Mouse (Mus musculus) neural tube, embryonic 14.5 days (tissue): ENCODE data around the gene Nmral1. TPM values are rescaled to one million over a fixed set of nuclear protein-coding genes. Genes with fewer than 3 reads are reported as not detected.

Source experiments
- ATAC-seq: fragments of 200-750 bp; cut with Nextera tagmentation; 2 replicates; pipeline ENCODE4 v1.8.0; 2017; ENCODE audit warnings: low read depth, mild to moderate bottlenecking, moderate TSS enrichment, moderate library complexity
- H3K27ac ChIP-seq: fragments of 300-500 bp; sonication (generic); 2 replicates; pipeline ENCODE4 v1.5.1; 2014; ENCODE audit warnings: low read depth, mild to moderate bottlenecking, control low read depth, low read length, moderate library complexity, mixed read lengths
- H3K27me3 ChIP-seq: fragments of 300-500 bp; sonication (generic); 2 replicates; pipeline ENCODE4 v1.6.1; 2014; ENCODE audit warnings: low read length; ENCODE audit not compliant: control insufficient read depth, insufficient read depth
- H3K36me3 ChIP-seq: fragments of 300-500 bp; sonication (generic); 2 replicates; pipeline ENCODE4 v1.6.1; 2014; ENCODE audit warnings: low read length, mixed read lengths; ENCODE audit not compliant: control insufficient read depth, insufficient read depth
- H3K4me1 ChIP-seq: fragments of 300-500 bp; sonication (generic); 2 replicates; pipeline ENCODE4 v1.6.1; 2014; ENCODE audit warnings: low read length; ENCODE audit not compliant: control insufficient read depth, insufficient read depth
- H3K4me2 ChIP-seq: fragments of 300-500 bp; sonication (generic); 2 replicates; pipeline ENCODE4 v1.6.1; 2014; ENCODE audit warnings: mild to moderate bottlenecking, low read depth, low read length, control low read depth
- H3K4me3 ChIP-seq: fragments of 300-500 bp; sonication (generic); 2 replicates; pipeline ENCODE4 v1.5.1; 2014; ENCODE audit warnings: low read depth, low read length, control low read depth, mixed read lengths
- H3K9ac ChIP-seq: fragments of 300-500 bp; sonication (generic); replicated peaks from 2 replicates; pipeline ENCODE4 v1.6.1; 2014; ENCODE audit warnings: low read depth, mild to moderate bottlenecking, control low read depth, low read length, mixed read lengths
- H3K9me3 ChIP-seq: fragments of 300-500 bp; sonication (generic); 2 replicates; pipeline ENCODE4 v1.6.1; 2016; ENCODE audit warnings: low read length; ENCODE audit not compliant: control insufficient read depth
- WGBS: fragments of 180-500 bp; shearing (Covaris S2); extraction: QIAGEN DNeasy Blood & Tissue Kit; methylation state at CpG from one replicate; pipeline ENCODE4 v1.1.7; 2014; 5-methylcytosine and 5-hydroxymethylcytosine counted together
- polyA plus RNA-seq: library from polyadenylated mRNA; unstranded; fragments of >200 nt; fragmentation: Nextera tagmentation; extraction: Ambion mirVana; gene quantifications from 2 replicates; pipeline ENCODE4 v1.2.1, GENCODE M21; 2014

The Nmral1 gene
- polyA plus RNA-seq, 1 experiment from 2014 or later, result 63.7 TPM

DNA sequence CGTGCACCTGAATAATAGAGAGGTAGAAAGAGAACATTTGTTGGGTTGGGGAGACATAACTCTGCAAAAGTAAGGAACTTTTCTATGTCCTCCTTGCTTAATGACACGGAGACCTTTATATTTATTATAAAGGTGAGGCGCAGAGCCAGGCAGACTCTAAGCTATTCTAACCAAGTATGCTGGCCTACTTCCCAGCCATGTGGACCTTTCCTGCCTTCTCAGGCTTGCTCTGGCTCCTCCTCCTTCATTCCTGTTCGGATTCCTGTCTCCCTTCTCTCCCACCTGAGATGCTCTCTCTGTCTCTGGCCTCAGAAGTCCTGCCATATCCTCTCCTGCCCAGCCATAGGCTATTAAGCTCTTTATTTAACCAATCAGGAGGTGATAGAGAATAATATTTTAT lies 6.1 kb upstream of the Nmral1 start:
- Histone ChIP-seq H3K36me3 (no peaks in the 10 kb centered on the region), H3K9me3 (no peaks in the 10 kb centered on the region), H3K4me3 (no peak overlapping the region), H3K27me3 (no peaks in the 10 kb centered on the region), H3K9ac (no peak overlapping the region), H3K27ac (no peak overlapping the region), H3K4me1 (peaks cover 4% of the 10 kb centered on the region; the same call in 1 of the 2 replicates), H3K4me2 (no peak overlapping the region)
- no peak for ATAC-seq
- 80% methylated on average over 4 of the region's 4 CpGs for whole genome bisulfite sequencing

- H3K27ac ChIP-seq, result no peak overlapping the region
- H3K27me3 ChIP-seq, result no peaks in the 10 kb centered on the region
- H3K9ac ChIP-seq, result no peak overlapping the region
- H3K4me3 ChIP-seq, result no peak overlapping the region
- no peak overlapping the region for H3K4me2 ChIP-seq
- 73% methylated on average over 3 of the region's 3 CpGs for WGBS
- H3K9me3 ChIP-seq, result no peaks in the 10 kb centered on the region
- peaks cover 4% of the 10 kb centered on the region; the same call in 1 of the 2 replicates for H3K4me1 ChIP-seq
- H3K36me3 ChIP-seq, result no peaks in the 10 kb centered on the region
- ATAC-seq, result no peak
Observed at GRCm38 (mm10) chr16:4722915-4723209, 3.7 kb upstream of the Nmral1 start.

DNA sequence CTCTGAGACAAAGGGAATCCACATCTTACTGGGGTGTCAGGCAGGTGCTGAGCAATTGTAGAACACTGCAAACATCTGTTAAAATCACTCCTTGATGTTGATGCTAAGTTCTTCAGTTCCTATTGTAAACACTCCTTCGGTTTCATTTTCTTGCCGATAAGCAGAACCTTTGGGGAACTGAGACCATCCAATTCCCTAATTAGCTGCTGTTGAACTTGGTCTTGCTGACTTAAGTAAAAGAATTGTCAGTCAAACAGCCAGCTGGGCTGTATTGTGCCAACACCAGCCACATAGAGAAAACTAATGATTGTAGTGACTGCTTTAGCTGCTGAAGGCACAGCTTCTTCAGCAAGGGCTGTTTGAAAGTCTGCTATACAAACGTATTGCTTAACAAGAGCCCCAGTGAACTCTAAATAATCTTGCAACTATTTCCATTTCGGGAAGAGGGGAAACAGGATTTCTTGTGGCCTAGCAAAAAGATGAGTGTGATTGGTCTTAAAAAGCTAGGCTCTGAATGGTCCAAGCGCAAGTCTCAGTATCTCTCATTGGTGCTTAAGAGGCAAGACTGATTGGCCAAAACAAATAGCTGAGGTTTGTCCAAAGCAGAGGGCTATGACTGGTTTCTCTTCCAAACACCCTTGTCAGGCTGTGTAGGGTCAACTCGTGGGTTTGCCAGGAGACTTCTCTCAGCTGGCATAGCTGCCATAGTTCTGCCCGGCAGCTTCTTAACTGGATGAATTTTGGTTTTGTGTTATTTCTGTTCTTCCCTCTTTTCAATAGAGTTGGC lies 3.2 kb upstream of the Nmral1 start:
- Histone ChIP-seq H3K27ac (no peak overlapping the region), H3K4me2 (no peak overlapping the region), H3K9ac (no peak overlapping the region), H3K27me3 (no peaks in the 10 kb centered on the region), H3K4me3 (no peak overlapping the region), H3K36me3 (no peaks in the 10 kb centered on the region), H3K4me1 (0 out of 2 replicates have a peak, but pooled peaks cover 4% of the 10 kb centered on the region), H3K9me3 (no peaks in the 10 kb centered on the region)
- no peak for ATAC-seq
- 85% methylated on average over 7 of the region's 7 CpGs for WGBS

GRCm38 (mm10) chr16:4717866-4718265 lies 1.3 kb downstream of the Nmral1 start:
- 55% methylated on average over 3 of the region's 3 CpGs for WGBS
- no peaks in the 10 kb centered on the region for H3K27me3 ChIP-seq
- H3K4me1 ChIP-seq, result no peaks in the 10 kb centered on the region
- ATAC-seq, result no peak
- peak overlapping the region; percentile 70 for H3K4me2 ChIP-seq
- peak overlapping the region; percentile 46; the same call in 1 of the 2 replicates for H3K4me3 ChIP-seq
- no peak overlapping the region for H3K9ac ChIP-seq
- 0 out of 2 replicates have a peak, but pooled peaks cover 7% of the 10 kb centered on the region for H3K36me3 ChIP-seq
- no peak overlapping the region for H3K27ac ChIP-seq
- no peaks in the 10 kb centered on the region for H3K9me3 ChIP-seq

DNA sequence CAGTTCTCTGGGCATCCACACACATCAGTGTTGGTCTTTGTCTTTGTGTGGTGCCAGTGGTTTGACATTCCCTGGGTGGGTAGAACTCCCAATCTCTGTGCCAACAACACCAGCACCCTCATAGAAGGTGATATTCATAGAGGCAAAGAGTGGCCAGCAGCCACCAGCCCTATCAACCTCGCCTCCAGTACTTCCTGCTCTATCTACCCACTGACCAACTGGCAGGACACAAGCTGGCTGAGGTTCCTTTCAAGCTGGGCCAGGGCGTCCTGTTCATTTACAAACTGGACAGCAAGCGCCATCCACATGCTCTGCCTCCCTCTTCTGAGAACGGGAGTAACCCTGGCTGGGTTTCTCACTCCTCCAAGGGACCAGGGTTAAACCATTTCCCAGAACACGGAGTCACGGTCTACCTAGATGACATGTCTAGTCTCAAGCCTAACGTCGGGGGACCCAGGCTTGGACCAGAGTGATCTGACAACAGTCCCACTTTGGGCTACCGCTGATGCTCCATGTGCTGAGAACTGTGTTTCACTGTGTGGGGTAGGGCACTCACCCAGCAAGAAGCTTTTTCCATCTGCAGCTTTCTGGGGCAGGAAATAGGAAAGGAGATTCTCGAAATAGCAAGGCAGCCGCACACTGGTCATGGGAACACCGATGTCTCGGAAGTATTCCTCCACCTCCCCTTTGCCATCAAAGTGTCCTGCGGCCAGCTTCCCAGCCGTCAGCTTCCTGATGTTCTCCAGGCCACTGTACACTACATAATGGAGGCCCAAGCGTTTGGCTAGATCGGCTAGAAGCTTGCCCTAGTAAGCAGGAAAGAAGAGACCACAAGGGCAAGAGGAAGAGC lies 5.1 kb downstream of the Nmral1 start:
- 95% methylated on average over 17 of the region's 17 CpGs for WGBS
- no peak overlapping the region for H3K4me3 ChIP-seq
- H3K27me3 ChIP-seq, result no peaks in the 10 kb centered on the region
- H3K4me1 ChIP-seq, result no peaks in the 10 kb centered on the region
- H3K9me3 ChIP-seq, result no peaks in the 10 kb centered on the region
- H3K9ac ChIP-seq, result no peak overlapping the region
- peaks cover 7% of the 10 kb centered on the region; the same call in 1 of the 2 replicates for H3K36me3 ChIP-seq
- no peak overlapping the region for H3K27ac ChIP-seq
- no peak for ATAC-seq
- H3K4me2 ChIP-seq, result no peak overlapping the region

GRCm38 (mm10) chr16:4711173-4711572 lies 8.0 kb downstream of the Nmral1 start:
- no peaks in the 10 kb centered on the region for H3K27me3 ChIP-seq
- H3K9me3 ChIP-seq, result no peaks in the 10 kb centered on the region
- H3K4me2 ChIP-seq, result no peak overlapping the region
- WGBS, result 91% methylated on average over 4 of the region's 4 CpGs
- H3K27ac ChIP-seq, result no peak overlapping the region
- H3K4me3 ChIP-seq, result no peak overlapping the region
- no peak overlapping the region for H3K9ac ChIP-seq
- peaks cover 20% of the 10 kb centered on the region for H3K36me3 ChIP-seq
- no peaks in the 10 kb centered on the region for H3K4me1 ChIP-seq
- ATAC-seq, result no peak

DNA sequence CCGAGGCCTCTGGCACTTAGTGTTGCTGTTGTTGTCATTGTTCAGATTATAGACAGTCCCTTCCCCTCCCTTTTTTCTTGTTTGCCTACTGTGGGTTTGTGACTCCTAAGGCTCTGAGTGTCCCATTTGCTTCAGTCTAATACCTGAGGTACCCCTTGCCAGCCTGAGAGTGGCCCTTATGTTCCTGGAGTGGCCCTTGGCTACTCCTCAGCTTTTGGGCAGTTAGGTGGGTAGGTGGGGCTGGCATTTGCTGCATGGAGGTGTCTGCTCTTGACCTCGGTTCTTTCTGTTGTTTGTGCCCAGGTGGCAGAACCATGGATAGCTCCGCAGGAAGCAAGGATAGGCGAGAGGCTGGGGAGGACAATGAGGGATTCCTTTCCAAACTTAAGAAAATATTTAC lies 13.6 kb downstream of the Nmral1 start:
- Histone ChIP-seq H3K9ac (no peak overlapping the region), H3K4me3 (no peak overlapping the region), H3K36me3 (peaks cover 55% of the 10 kb centered on the region), H3K9me3 (no peaks in the 10 kb centered on the region), H3K4me2 (no peak overlapping the region), H3K27me3 (no peaks in the 10 kb centered on the region), H3K27ac (no peak overlapping the region), H3K4me1 (no peaks in the 10 kb centered on the region)
- WGBS, result 76% methylated on average over 4 of the region's 4 CpGs
- ATAC-seq, result no peak

DNA sequence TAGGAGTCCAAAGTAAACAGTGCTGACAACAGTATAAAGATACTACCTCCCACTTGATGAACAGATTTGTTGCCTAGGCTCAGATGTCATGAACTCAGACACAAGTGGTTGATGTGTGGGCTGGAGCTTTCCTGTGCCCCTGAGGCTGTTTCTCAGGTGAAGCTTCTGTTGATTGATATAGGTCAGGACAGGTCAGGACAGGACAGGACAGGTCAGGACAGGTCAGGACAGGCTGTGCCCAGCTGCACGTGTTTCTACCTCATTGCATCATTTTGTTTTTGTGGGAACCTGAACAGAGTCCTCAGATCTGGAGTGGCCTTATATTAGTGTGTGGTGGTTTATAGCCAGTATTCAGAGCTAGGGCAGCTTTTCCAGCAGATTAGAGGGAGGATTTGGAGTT lies 16.5 kb downstream of the Nmral1 start:
- Histone ChIP-seq H3K4me3 (no peak overlapping the region), H3K9me3 (no peaks in the 10 kb centered on the region), H3K9ac (no peak overlapping the region), H3K4me2 (no peak overlapping the region), H3K36me3 (peaks cover 66% of the 10 kb centered on the region), H3K27ac (no peak overlapping the region), H3K4me1 (no peaks in the 10 kb centered on the region), H3K27me3 (no peaks in the 10 kb centered on the region)
- ATAC-seq, result no peak
- whole genome bisulfite sequencing, result 84% methylated on average over 1 of the region's 1 CpGs

DNA sequence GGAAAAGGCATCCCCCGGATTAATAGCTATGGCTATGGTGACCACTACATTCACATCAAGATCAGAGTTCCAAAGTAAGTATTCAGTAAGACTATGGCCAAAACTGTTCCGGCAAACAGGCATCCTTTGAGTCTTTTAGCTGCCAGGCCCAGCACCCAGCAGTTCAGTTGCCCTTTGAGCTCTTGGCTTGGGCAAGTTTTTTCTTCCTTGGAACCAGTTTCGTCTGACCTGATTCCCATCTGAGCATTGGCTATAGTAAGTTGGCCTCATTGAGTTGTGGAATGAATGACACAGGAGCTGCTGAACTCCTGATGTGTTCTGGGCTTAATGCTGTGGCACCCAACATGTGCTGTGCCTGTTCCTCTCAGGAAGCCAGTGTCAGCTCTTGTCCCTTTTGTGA lies 17.9 kb downstream of the Nmral1 start:
- Histone ChIP-seq H3K27ac (no peak overlapping the region), H3K9me3 (no peaks in the 10 kb centered on the region), H3K27me3 (no peaks in the 10 kb centered on the region), H3K36me3 (peaks cover 64% of the 10 kb centered on the region), H3K4me2 (no peak overlapping the region), H3K9ac (no peak overlapping the region), H3K4me1 (no peaks in the 10 kb centered on the region), H3K4me3 (no peak overlapping the region)
- 97% methylated on average over 3 of the region's 3 CpGs for WGBS
- ATAC-seq, result no peak
